Mouse (Mus musculus) CH12.LX (cell line): ENCODE measurements around the gene Ccdc167. TPM values are rescaled to one million over a fixed set of nuclear protein-coding genes. Genes with fewer than 3 reads are reported as not detected.

Experiments used
- DNase-seq: peaks from one replicate; pipeline ENCODE4 v3.0.0-alpha.2; 2013; ENCODE audit errors: extremely low read depth
- H3K27ac ChIP-seq: 2 replicates; pipeline ENCODE4 v1.5.1; 2012; ENCODE audit warnings: low read depth, mild to moderate bottlenecking, control low read depth, moderate library complexity; ENCODE audit not compliant: insufficient read depth
- H3K27me3 ChIP-seq: replicated peaks from 2 replicates; pipeline ENCODE3; 2012; ENCODE audit warnings: inconsistent platforms
- H3K36me3 ChIP-seq, 2 experiments: replicated peaks in 1 of 2; 2 replicates each; pipeline versions ENCODE3 to v1.6.1; 2012; ENCODE audit warnings: inconsistent platforms in 1 of 2, low read length in 1 of 2, mild to moderate bottlenecking in 1 of 2, mixed read lengths in 1 of 2, moderate library complexity in 1 of 2; ENCODE audit not compliant: control insufficient read depth in 1 of 2, insufficient read depth in 1 of 2
- H3K4me1 ChIP-seq, 2 experiments: 2 replicates each; pipeline ENCODE4 v1.6.1; 2012; ENCODE audit warnings: inconsistent platforms in 1 of 2, moderate library complexity in 1 of 2; ENCODE audit not compliant: insufficient read depth in 2 of 2, control insufficient read depth in 1 of 2
- H3K4me2 ChIP-seq: 2 replicates; pipeline ENCODE4 v1.6.1; 2012; ENCODE audit warnings: low read depth, mild to moderate bottlenecking, control low read depth; ENCODE audit not compliant: poor library complexity, insufficient read depth, severe bottlenecking
- H3K4me3 ChIP-seq, 3 experiments: fragments of 150-350 bp in 1 of 3; sonication (generic) in 1 of 3; replicated peaks in 1 of 3; 2 replicates each; pipeline versions ENCODE3 to v1.5.1; 2011 to 2012; ENCODE audit warnings: low read depth in 2 of 3, low read length in 2 of 3, mild to moderate bottlenecking in 2 of 3, moderate library complexity in 2 of 3, control low read depth in 1 of 3, improper control_type of control experiment in 1 of 3, inconsistent platforms in 1 of 3, mixed read lengths in 1 of 3; ENCODE audit not compliant: poor library complexity in 1 of 3
- H3K79me2 ChIP-seq: replicated peaks from 2 replicates; pipeline ENCODE4 v1.6.1; 2012; ENCODE audit warnings: mild to moderate bottlenecking, moderate library complexity; ENCODE audit not compliant: control insufficient read depth, poor library complexity, insufficient read depth, severe bottlenecking; ENCODE audit errors: extremely low read depth
- H3K9ac ChIP-seq: 2 replicates; pipeline ENCODE4 v1.6.1; 2012; ENCODE audit warnings: low read depth, mild to moderate bottlenecking, control low read depth, moderate library complexity; ENCODE audit not compliant: insufficient read depth
- H3K9me3 ChIP-seq: replicated peaks from 2 replicates; pipeline ENCODE3; 2012; ENCODE audit warnings: low read length, inconsistent platforms, mixed read lengths
- BHLHE40 ChIP-seq: IDR thresholded peaks from 2 replicates; pipeline ENCODE4 v1.6.1; 2011; ENCODE audit warnings: mild to moderate bottlenecking, low read depth, low read length, improper control_type of control experiment
- CHD1 ChIP-seq: IDR thresholded peaks from 2 replicates; pipeline ENCODE4 v1.6.1; 2012; ENCODE audit warnings: low read depth, low read length, improper control_type of control experiment, inconsistent platforms
- CTCF ChIP-seq, 2 experiments: IDR thresholded peaks in 1 of 2; conservative IDR thresholded peaks in 1 of 2; 2 replicates each; pipeline ENCODE4 v1.5.1; 2011 to 2012; ENCODE audit warnings: low read depth in 2 of 2, low read length in 2 of 2, improper control_type of control experiment in 1 of 2, inconsistent platforms in 1 of 2, mild to moderate bottlenecking in 1 of 2, moderate library complexity in 1 of 2
- E2F4 ChIP-seq: IDR thresholded peaks from 2 replicates; pipeline ENCODE4 v1.6.1; 2011; ENCODE audit warnings: low read depth, low read length, improper control_type of control experiment; ENCODE audit not compliant: insufficient replicate concordance
- ELF1 ChIP-seq: IDR thresholded peaks from 2 replicates; pipeline ENCODE4 v1.6.1; 2014; ENCODE audit warnings: low read depth, mild to moderate bottlenecking, inconsistent platforms, low read length, improper control_type of control experiment
- EP300 ChIP-seq: IDR thresholded peaks from 2 replicates; pipeline ENCODE4 v1.6.1; 2011; ENCODE audit warnings: low read length, improper control_type of control experiment
- GABPA ChIP-seq: IDR thresholded peaks from 2 replicates; pipeline ENCODE4 v1.6.1; 2012; ENCODE audit warnings: low read depth, low read length, improper control_type of control experiment, inconsistent platforms; ENCODE audit not compliant: insufficient replicate concordance
- HCFC1 ChIP-seq: IDR thresholded peaks from 2 replicates; pipeline ENCODE4 v1.6.1; 2012; ENCODE audit warnings: low read depth, mild to moderate bottlenecking, inconsistent platforms, low read length, improper control_type of control experiment
- IRF4 ChIP-seq: IDR thresholded peaks from 2 replicates; pipeline ENCODE4 v1.6.1; 2014; ENCODE audit warnings: low read depth, mild to moderate bottlenecking, inconsistent platforms, low read length, improper control_type of control experiment
- JUN ChIP-seq: IDR thresholded peaks from 2 replicates; pipeline ENCODE4 v1.6.1; 2011; ENCODE audit warnings: low read depth, mild to moderate bottlenecking, low read length, improper control_type of control experiment, moderate library complexity; ENCODE audit not compliant: insufficient read depth
- MAFK ChIP-seq: IDR thresholded peaks from 2 replicates; pipeline ENCODE4 v1.6.1; 2011; ENCODE audit warnings: low read length, improper control_type of control experiment; ENCODE audit not compliant: insufficient replicate concordance
- MAX ChIP-seq: IDR thresholded peaks from 2 replicates; pipeline ENCODE4 v1.6.1; 2011; ENCODE audit warnings: low read length, improper control_type of control experiment
- MXI1 ChIP-seq: IDR thresholded peaks from 2 replicates; pipeline ENCODE4 v1.6.1; 2011; ENCODE audit warnings: mild to moderate bottlenecking, low read depth, low read length, improper control_type of control experiment
- MYC ChIP-seq: IDR thresholded peaks from 2 replicates; pipeline ENCODE4 v1.6.1; 2011; ENCODE audit warnings: low read depth, mild to moderate bottlenecking, improper control_type of control experiment, low read length
- NRF1 ChIP-seq: IDR thresholded peaks from 2 replicates; pipeline ENCODE4 v1.6.1; 2014; ENCODE audit warnings: low read depth, mild to moderate bottlenecking, inconsistent platforms, low read length, improper control_type of control experiment, moderate library complexity
- PAX5 ChIP-seq: IDR thresholded peaks from 2 replicates; pipeline ENCODE4 v1.6.1; 2012; ENCODE audit warnings: low read length, inconsistent platforms, mixed read lengths
- POLR2A ChIP-seq: IDR thresholded peaks from 2 replicates; pipeline ENCODE4 v1.6.1; 2011; ENCODE audit warnings: low read depth, mild to moderate bottlenecking, improper control_type of control experiment, low read length
- POLR2AphosphoS2 ChIP-seq: IDR thresholded peaks from 2 replicates; pipeline ENCODE4 v1.6.1; 2011; ENCODE audit warnings: low read depth, low read length, improper control_type of control experiment
- RAD21 ChIP-seq: IDR thresholded peaks from 2 replicates; pipeline ENCODE4 v1.6.1; 2011; ENCODE audit warnings: low read depth, mild to moderate bottlenecking, low read length, improper control_type of control experiment, moderate library complexity
- RCOR1 ChIP-seq: conservative IDR thresholded peaks from 2 replicates; pipeline ENCODE4 v1.6.1; 2012; ENCODE audit warnings: low read depth, mild to moderate bottlenecking, inconsistent platforms, low read length, improper control_type of control experiment
- SIN3A ChIP-seq: IDR thresholded peaks from 2 replicates; pipeline ENCODE4 v1.6.1; 2012; ENCODE audit warnings: low read length, improper control_type of control experiment, inconsistent platforms
- TBP ChIP-seq: conservative IDR thresholded peaks from 2 replicates; pipeline ENCODE4 v1.6.1; 2011; ENCODE audit warnings: low read depth, low read length, improper control_type of control experiment
- TCF12 ChIP-seq: IDR thresholded peaks from 2 replicates; pipeline ENCODE4 v1.6.1; 2014; ENCODE audit warnings: low read depth, mild to moderate bottlenecking, inconsistent platforms, low read length, improper control_type of control experiment
- UBTF ChIP-seq: IDR thresholded peaks from 2 replicates; pipeline ENCODE4 v1.6.1; 2012; ENCODE audit warnings: low read depth, mild to moderate bottlenecking, inconsistent platforms, low read length, improper control_type of control experiment, moderate library complexity
- USF2 ChIP-seq: conservative IDR thresholded peaks from 2 replicates; pipeline ENCODE4 v1.6.1; 2011; ENCODE audit warnings: low read depth, low read length, improper control_type of control experiment
- ZC3H11A ChIP-seq: IDR thresholded peaks from 2 replicates; pipeline ENCODE4 v1.6.1; 2012; ENCODE audit warnings: low read depth, mild to moderate bottlenecking, inconsistent platforms, low read length, improper control_type of control experiment
- ZKSCAN1 ChIP-seq: IDR thresholded peaks from 2 replicates; pipeline ENCODE4 v1.6.1; 2012; ENCODE audit warnings: low read depth, inconsistent platforms, low read length, improper control_type of control experiment, borderline replicate concordance
- dilution Hi-C: fragments of 300-500 bp; cut with MboI; formaldehyde crosslinking; loops from 2 replicates; pipeline ENCODE4 v1.14.3; 2020; ENCODE audit warnings: low sequenced_read_pairs; ENCODE audit not compliant: extremely low pct_unique_long_range_greater_than_20kb, extremely low pct_ligation_motif_present
- in situ Hi-C: fragments of 300-500 bp; cut with MboI; formaldehyde crosslinking; loops from 3 replicates; pipeline ENCODE4 v1.14.3; 2019; ENCODE audit warnings: low sequenced_read_pairs, low pct_ligation_motif_present, low pct_unique_long_range_greater_than_20kb, mixed read lengths
- polyA plus RNA-seq: library from polyadenylated mRNA; unstranded; fragments of >175 nt; gene quantifications from 2 replicates; pipeline ENCODE4 v1.2.1, GENCODE M21; 2012; ENCODE audit warnings: low read depth; ENCODE audit not compliant: insufficient read length
- total RNA-seq, 2 experiments: library from RNA; depleted of rRNA; stranded (reverse); fragments of 300-350 nt in 1 of 2; fragments of >200 nt in 1 of 2; gene quantifications; 2 replicates each; pipeline ENCODE4 v1.2.3; 2012 to 2014

Gene Ccdc167
- total and polyA plus RNA-seq, 3 experiments = 8.8 to 18.7 (median 12.0) TPM

GRCm38 (mm10) chr17:29680921-29681320 is 35.9 kb downstream of the Ccdc167 start:
- in situ Hi-C loops = no loop called here
- H3K9me3 ChIP-seq = no peaks in the 10 kb centered on the region

GRCm38 (mm10) chr17:29680174-29680573 is 36.7 kb downstream of the Ccdc167 start:
- in situ Hi-C loops (no loop called here), dilution Hi-C loops (no loop called here)
- Histone ChIP-seq H3K79me2 (0 out of 2 replicates have a peak, but pooled peaks cover 2% of the 10 kb centered on the region), H3K27ac (peak overlapping the region; percentile 84), H3K9ac (no peak overlapping the region), H3K27me3 (no peaks in the 10 kb centered on the region), H3K9me3 (no peaks in the 10 kb centered on the region), H3K4me3 (peak overlapping the region in 1 of 3 experiments; percentile 19), H3K36me3 (peaks cover 74 to 89% of the 10 kb centered on the region in 2 experiments), H3K4me1 (peaks cover 29 to 61% of the 10 kb centered on the region in 2 experiments), H3K4me2 (peak overlapping the region; percentile 4; the same call in 1 of the 2 replicates)
- TF ChIP-seq ZKSCAN1 = no peak
- no peak for TF ChIP-seq CTCF (conservative IDR thresholded peaks at IDR 0.05 in 1 of 2, IDR thresholded peaks at IDR 0.05 in 1 of 2; ENCODE audit: low read depth in 2 of 2, low read length in 2 of 2)
- TF ChIP-seq POLR2A = no peak
- TF ChIP-seq ELF1 = no peak
- no peak for TF ChIP-seq IRF4
- TF ChIP-seq MAFK = no peak
- no peak for TF ChIP-seq USF2
- TF ChIP-seq CHD1 = no peak
- TF ChIP-seq BHLHE40 = no peak
- no peak for TF ChIP-seq POLR2AphosphoS2
- TF ChIP-seq NRF1 = no peak
- no peak for TF ChIP-seq RAD21
- TF ChIP-seq SIN3A = no peak
- TF ChIP-seq EP300 = no peak
- TF ChIP-seq MAX = no peak
- TF ChIP-seq MYC = no peak
- no peak for TF ChIP-seq JUN
- TF ChIP-seq TCF12 = no peak
- TF ChIP-seq GABPA = no peak
- TF ChIP-seq PAX5 = no peak
- DNase-seq = no peak

More at GRCm38 (mm10) chr17:29680921-29681320, 35.9 kb downstream of the Ccdc167 start:
- Histone ChIP-seq H3K9ac (no peak overlapping the region), H3K4me2 (no peak overlapping the region), H3K79me2 (0 out of 2 replicates have a peak, but pooled peaks cover 2% of the 10 kb centered on the region), H3K27ac (0 out of 2 replicates have a peak overlapping the region, but pooled peaks have one; percentile 2), H3K4me1 (peaks cover 29 to 63% of the 10 kb centered on the region in 2 experiments), H3K36me3 (peaks cover 74 to 89% of the 10 kb centered on the region in 2 experiments), H3K27me3 (no peaks in the 10 kb centered on the region), H3K4me3 (peak overlapping the region in 1 of 3 experiments; percentile 14)
- no peak for TF ChIP-seq JUN
- TF ChIP-seq ZC3H11A = no peak
- TF ChIP-seq TBP = no peak
- no peak for TF ChIP-seq MXI1
- TF ChIP-seq BHLHE40 = no peak
- no peak for TF ChIP-seq ELF1
- TF ChIP-seq RCOR1 = no peak
- no peak for TF ChIP-seq SIN3A
- no peak for TF ChIP-seq PAX5
- TF ChIP-seq E2F4 = no peak
- no peak for TF ChIP-seq UBTF
- TF ChIP-seq RAD21 = no peak
- no peak for TF ChIP-seq HCFC1
- dilution Hi-C loops = no loop called here
- DNase-seq = no peak
